Mouse (Mus musculus): ENCODE data around the gene Pde4d.

GRCm38 (mm10) chr13:109689176-109689575, 1239.4 kb downstream of the Pde4d start:
- TF ChIP-seq FOSL1 (IDR thresholded peaks at IDR 0.05; ENCODE audit: insufficient read depth, low read length, poor library complexity, severe bottlenecking) (no peak), CTCF (IDR thresholded peaks at IDR 0.05; ENCODE audit: control insufficient read depth, insufficient read depth, insufficient read length) (no peak)
